Mouse (Mus musculus) heart, adult 9 months (tissue): ENCODE results near the gene Tfpi.
A peak's percentile ranks its signal among the peaks of the same experiment; 100 is the strongest.
"Not testable (repeated sequence)": the region's sequence is repeated elsewhere in the genome, so short reads cannot be mapped to it uniquely, and the experiment has no call there.

Experiments used
- DNase-seq, 2 experiments: peaks; one replicate each; pipeline ENCODE4 v3.0.0; 2022; ENCODE audit warnings: low spot score in 2 of 2

Tfpi gene

DNA sequence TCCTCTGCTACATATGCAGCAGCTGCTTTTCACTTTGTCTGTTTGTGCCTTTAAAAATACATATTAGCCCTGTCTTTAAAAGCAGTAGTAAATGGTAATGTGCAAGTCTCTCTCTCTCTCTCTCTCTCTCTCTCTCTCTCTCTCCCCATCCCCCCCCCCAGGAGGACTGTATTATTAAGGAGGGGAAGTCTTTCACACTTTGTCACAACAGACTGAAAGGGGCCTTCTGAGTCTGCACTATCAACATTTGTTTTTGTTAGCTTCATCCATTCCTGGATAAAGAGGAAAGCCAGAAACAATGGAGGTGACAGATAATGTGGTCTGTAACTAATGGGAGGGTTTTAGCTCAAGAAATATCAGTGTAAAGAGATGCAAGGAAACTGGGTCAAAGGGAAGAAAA, 87.5 kb downstream of the Tfpi start:
- no peak for DNase-seq

DNA sequence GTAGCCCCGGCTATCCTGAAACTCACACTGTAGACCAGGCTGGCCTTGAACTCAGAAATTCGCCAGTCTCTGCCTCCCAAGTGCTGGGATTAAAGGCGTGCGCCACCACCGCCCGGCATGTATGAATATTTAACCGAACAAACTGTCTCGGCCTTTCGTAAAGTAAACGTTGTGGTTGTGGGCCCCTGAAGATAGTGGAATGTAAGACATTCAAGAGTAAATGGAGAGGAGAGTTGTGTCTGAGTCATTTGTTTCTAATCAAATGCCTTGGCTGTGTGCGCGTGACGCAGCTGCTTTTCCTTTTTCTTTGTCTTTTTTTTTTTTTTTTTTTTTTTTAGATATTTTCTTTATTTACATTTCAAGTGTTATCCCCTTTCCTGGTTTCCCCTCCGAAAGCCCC, 88.0 kb downstream of the Tfpi start:
- DNase-seq = not testable (repeated sequence)

DNA sequence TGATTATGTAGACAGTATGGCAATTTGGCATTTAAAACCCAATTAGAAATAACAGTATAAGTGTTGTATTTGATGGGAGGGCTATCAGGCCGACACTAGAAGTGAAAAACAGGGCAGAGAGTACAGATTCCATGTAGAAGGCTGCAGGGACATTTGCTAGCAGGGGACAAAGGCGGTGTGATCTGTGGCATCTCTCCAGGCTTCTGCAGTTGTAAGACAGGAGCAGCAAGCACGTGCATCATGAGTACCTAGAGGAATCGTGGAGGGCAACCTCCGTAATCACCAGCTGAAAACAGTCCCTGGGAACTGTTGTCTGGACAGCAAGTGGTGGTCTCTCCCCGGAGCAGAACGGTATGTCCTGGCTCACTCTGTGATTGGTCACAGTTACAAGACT, 88.6 kb downstream of the Tfpi start:
- DNase-seq = peak in 1 of 2 experiments; percentile 38

DNA sequence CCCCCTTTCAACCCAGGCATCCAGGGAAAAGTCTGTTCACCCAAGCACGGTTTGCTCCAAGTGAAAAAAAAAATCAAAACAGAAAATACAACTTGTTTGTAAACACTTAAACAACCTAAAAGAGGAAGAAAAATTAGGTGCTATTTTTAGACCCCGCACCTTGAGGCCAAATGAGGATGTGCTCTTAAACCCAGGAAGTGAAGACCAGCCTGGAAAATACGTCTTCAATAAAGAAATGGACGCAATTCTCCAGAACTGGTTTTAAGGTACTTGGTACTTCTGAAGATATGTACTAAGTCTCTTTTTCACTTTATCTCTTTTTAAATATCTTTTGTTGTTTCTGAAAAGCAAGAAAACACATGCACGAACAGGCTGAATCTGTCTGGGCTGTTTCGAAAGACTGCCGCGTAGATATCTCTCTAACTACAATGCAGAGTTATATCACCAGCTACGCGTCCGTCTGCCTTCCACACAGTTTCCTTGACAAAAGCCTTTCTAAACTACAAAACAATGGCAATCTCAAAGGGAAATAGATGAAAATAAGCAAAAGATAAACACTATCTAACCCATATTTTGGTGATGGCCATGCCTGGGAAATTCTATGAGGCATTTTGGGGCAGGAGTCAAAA, 89.1 kb downstream of the Tfpi start:
- DNase-seq = no peak

DNA sequence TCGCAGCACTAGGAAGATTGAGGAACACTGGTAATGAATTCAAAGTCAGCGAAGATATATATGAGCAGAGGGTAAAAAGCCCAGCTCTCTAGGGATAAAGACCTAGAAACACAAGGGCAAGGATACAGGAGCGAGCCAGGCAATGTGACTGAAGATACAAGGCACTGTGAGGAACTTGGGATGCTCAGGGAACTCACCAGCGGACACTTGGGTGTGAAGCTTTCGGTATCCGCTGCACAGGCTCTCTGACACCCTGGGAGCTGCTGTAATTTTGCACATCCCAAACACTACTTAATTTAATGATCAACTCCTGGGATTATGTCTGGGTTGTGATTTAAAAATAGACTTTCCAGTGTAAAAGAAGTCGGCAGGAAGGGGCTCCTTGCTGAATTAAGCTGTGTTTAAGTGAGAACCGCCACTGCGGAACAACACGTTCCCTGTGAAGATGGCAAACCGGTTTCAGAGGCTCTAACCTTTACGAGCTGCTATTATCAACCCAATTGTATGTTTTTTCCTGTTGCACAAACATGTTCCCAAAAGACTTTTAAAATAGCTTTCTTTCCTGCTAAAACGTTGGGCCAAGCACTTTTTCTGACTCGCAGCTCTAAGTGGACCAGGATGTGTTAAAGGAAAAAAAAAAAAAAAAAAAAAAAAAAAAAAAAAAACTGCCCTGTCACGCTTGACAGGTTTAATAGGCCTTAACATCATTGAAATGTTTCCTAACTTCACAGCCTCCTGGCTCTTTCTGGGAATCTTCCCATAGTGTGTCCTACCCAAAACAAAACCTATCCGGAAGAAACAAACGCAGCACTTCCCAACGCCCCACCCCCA, 89.8 kb downstream of the Tfpi start:
- DNase-seq = peak; percentile 51 to 76

DNA sequence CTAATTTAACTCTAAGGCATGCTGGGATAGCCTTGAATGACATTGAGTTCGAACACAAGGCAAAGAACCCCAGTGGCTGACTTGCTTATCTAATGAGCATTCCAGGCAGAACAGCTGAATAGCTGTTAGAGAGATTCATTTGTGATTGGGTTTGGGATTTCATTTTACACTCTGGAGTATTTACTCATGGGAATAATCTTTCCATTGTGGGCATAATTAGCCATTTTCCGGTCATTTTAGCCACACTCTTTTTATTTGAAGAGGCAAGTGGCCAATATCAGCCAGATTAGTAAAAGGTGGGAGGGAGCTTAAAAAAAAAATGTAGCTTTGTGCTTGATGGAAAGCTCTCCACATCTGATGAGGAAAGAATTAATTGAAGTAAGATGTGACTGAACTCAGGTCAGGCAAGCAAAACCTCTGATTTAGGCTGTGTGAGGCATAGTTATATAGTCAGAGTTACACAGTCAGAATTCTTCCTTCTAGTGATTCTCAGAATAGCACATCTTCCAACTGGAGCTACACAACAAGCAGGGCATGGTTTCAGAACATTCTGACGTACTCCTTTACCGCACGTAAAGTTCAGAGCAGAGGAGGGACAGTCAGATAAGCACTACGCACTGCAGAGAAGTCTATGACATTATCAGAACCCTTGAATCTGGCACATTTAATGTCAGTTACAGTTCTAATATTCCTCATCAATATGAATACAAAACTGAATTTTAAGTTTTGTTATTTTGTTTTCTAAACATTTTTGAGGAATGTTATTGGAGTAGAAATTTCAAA, 91.5 kb downstream of the Tfpi start:
- DNase-seq = peak; percentile 39 to 63

DNA sequence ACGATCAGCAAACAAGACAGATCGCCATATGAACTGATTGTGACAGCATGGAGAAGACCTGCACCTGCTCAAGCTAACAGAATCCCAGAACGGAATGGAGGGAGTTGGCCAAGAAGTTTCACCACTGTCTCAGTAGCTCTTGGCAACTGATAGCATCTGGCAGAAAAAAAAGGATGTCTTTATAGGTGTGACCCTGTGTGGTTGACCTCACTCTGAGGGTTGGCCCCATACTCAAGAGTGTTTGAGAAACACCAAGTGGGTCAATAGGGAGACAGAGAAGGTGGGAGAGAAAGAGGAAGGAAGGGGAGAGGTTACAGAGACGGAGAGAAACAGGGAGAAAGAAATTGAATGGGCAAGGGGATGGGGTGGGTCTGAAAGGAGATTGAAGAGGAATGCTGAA, 92.7 kb downstream of the Tfpi start:
- DNase-seq = no peak
